In the genomic region with DNA sequence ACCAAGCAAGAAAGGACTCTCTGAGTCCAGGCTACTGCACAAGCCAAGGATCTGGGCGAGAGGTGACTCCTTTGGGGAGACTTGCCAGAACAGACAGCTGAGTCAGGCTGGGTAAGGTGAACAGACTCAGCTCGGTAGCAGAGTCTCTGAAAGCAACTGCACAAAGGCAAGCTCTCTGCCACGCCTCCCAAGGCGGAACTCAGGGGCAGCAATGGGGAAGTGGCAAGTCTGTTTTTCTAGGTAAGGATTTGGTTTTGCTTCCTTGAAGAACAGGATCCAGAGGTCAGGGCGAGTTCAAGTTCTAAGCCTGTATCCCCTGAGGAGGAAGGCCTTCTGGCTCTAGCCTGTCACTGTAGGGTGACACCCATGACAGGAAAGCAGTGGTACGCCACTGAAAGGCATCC, we compare ENCODE assay signal across 12 mouse cellular contexts. TPM values are rescaled to one million over a fixed set of nuclear protein-coding genes. Genes with fewer than 3 reads are reported as not detected.
DNase-seq lines count a peak whose midpoint lies in the region; ATAC-seq and TF ChIP-seq lines count a peak whose summit lies in the region.
"Had no signal": no experiment of that assay in that cellular context is flagged by ENCODE, and none has a peak within 500 bp of the region (broad histone marks: within the 10 kb centered on the region; RNA-seq: fewer than 3 reads in every experiment).

No protein-coding gene starts in this region.

- peaks cover 61% of the 10 kb centered on the region for H3K36me3 ChIP-seq in kidney, embryonic 15.5 days
- peaks cover 73% of the 10 kb centered on the region for H3K36me3 ChIP-seq in G1E (replicated peaks)

- peak; percentile 52 for DNase-seq in kidney, adult 18-20 months
- peak; percentile 45 for DNase-seq in G1E (ENCODE audit: low spot score)
- DNase-seq in layer of hippocampus, postnatal 14 days (ENCODE audit: low spot score in 2 of 2), result no peak

- H3K4me1 ChIP-seq in kidney, embryonic 15.5 days, result 0 out of 2 replicates have a peak, but pooled peaks cover 2% of the 10 kb centered on the region
- H3K4me1 ChIP-seq in G1E (ENCODE audit: insufficient read depth, low read depth, low read length), result peaks cover 28% of the 10 kb centered on the region
- H3K4me1 ChIP-seq: heart, embryonic 15.5 days; limb, embryonic 13.5 days; midbrain, embryonic 13.5 days had no signal

- H3K9ac ChIP-seq in kidney, embryonic 15.5 days, result no peak overlapping the region
- H3K9ac ChIP-seq: heart, embryonic 15.5 days; limb, embryonic 13.5 days; midbrain, embryonic 13.5 days had no signal

- no peak for TF ChIP-seq CTCF in G1E (IDR thresholded peaks at IDR 0.05; ENCODE audit: low read depth, low read length)

- no peak for ATAC-seq in kidney, embryonic 15.5 days (replicated peaks; ENCODE audit: low FRiP score)
- ATAC-seq in G1E (ENCODE audit: extremely low read depth, insufficient number of reproducible peaks, low FRiP score, poor library complexity, severe bottlenecking), result no peak; the same call in 1 of the 2 replicates
- ATAC-seq in granulocyte monocyte progenitor cell, adult 5-6 weeks (replicated peaks; ENCODE audit: poor library complexity, severe bottlenecking), result peak; percentile 86
- peak; percentile 70 for ATAC-seq in megakaryocyte progenitor cell, adult 5-6 weeks (replicated peaks; ENCODE audit: poor library complexity)
- no peak for ATAC-seq in frontal cortex, adult (ENCODE audit: low TSS enrichment)
- ATAC-seq in inflammation-experienced regulatory T-cells, adult 6 months, result no peak
- ATAC-seq: CD4-positive, CD25-positive, alpha-beta regulatory T cell, adult 4 months; midbrain, embryonic 13.5 days had no signal

- no peak overlapping the region for H3K27ac ChIP-seq in kidney, embryonic 15.5 days
- H3K27ac ChIP-seq: heart, embryonic 15.5 days; limb, embryonic 13.5 days; midbrain, embryonic 13.5 days had no signal

- H3K4me2 ChIP-seq in kidney, embryonic 15.5 days, result no peak overlapping the region
- H3K4me2 ChIP-seq: heart, embryonic 15.5 days; limb, embryonic 13.5 days; midbrain, embryonic 13.5 days had no signal

- H3K9me3 ChIP-seq in kidney, embryonic 15.5 days (replicated peaks), result no peaks in the 10 kb centered on the region
- H3K9me3 ChIP-seq in G1E (replicated peaks), result 0 out of 2 replicates have a peak, but pooled peaks cover 5% of the 10 kb centered on the region
- H3K9me3 ChIP-seq: heart, embryonic 15.5 days; limb, embryonic 13.5 days; midbrain, embryonic 13.5 days had no signal

- 83% methylated on average over 6 of the region's 6 CpGs for WGBS in kidney, embryonic 15.5 days

- no peaks in the 10 kb centered on the region for H3K27me3 ChIP-seq in kidney, embryonic 15.5 days
- no peaks in the 10 kb centered on the region for H3K27me3 ChIP-seq in G1E (ENCODE audit: insufficient read depth, low read length)
- H3K27me3 ChIP-seq: heart, embryonic 15.5 days; limb, embryonic 13.5 days; midbrain, embryonic 13.5 days had no signal

- no peak overlapping the region for H3K4me3 ChIP-seq in kidney, embryonic 15.5 days (replicated peaks)
- H3K4me3 ChIP-seq in G1E (ENCODE audit: low read depth, low read length), result peak overlapping the region; percentile 43; the same call in 1 of the 2 replicates
- H3K4me3 ChIP-seq: heart, embryonic 15.5 days; limb, embryonic 13.5 days; midbrain, embryonic 13.5 days had no signal

RNA-seq across cellular contexts. Expression of a gene that starts 9.1 kb away (rescaled TPM):
- polyA plus RNA-seq in kidney, embryonic 15.5 days (2015; fragmentation: Nextera tagmentation; extraction: Ambion mirVana), result 1,089 and 1,191 TPM in 2 replicates
- 353 and 374 TPM in 2 replicates for total RNA-seq in G1E (2014; fragmentation: Nextera tagmentation)
- total RNA-seq in G1E (2017), result 934 and 1,064 TPM in 2 replicates
- 478 and 515 TPM in 2 replicates for polyA plus RNA-seq in G1E (2012)
- total RNA-seq in granulocyte monocyte progenitor cell, adult 5-6 weeks (2014; fragmentation: Nextera tagmentation), result 854 and 878 TPM in 2 replicates
- 563 and 615 TPM in 2 replicates for total RNA-seq in granulocyte monocyte progenitor cell, adult 5-6 weeks (2017)
- total RNA-seq in megakaryocyte progenitor cell, adult 5-6 weeks (2015), result 599 and 622 TPM in 2 replicates
- 549 and 714 TPM in 2 replicates for total RNA-seq in megakaryocyte progenitor cell, adult 5-6 weeks (2017)
- polyA plus RNA-seq in inflammation-experienced regulatory T-cells, adult 6 months (2017; shearing (Covaris generic)), result 100 to 1,000 TPM; 284 to 445 (median 299) TPM
- 100 to 1,000 TPM; 973 to 982 TPM for total RNA-seq in layer of hippocampus, postnatal 14 days (2021)

RNA-seq across cellular contexts. Expression of a gene that starts 14.5 kb away (rescaled TPM):
- 74.6 and 75.3 TPM in 2 replicates for polyA plus RNA-seq in kidney, embryonic 15.5 days (2015; fragmentation: Nextera tagmentation; extraction: Ambion mirVana)
- 67.5 and 67.7 TPM in 2 replicates for total RNA-seq in G1E (2014; fragmentation: Nextera tagmentation)
- total RNA-seq in G1E (2017), result 60.7 and 67.3 TPM in 2 replicates
- polyA plus RNA-seq in G1E (2012), result 58.8 and 59.4 TPM in 2 replicates
- 67.4 and 72.3 TPM in 2 replicates for total RNA-seq in granulocyte monocyte progenitor cell, adult 5-6 weeks (2014; fragmentation: Nextera tagmentation)
- total RNA-seq in granulocyte monocyte progenitor cell, adult 5-6 weeks (2017), result 42.9 and 49.3 TPM in 2 replicates
- total RNA-seq in megakaryocyte progenitor cell, adult 5-6 weeks (2015), result 49.8 and 57.5 TPM in 2 replicates
- 47.1 and 51.8 TPM in 2 replicates for total RNA-seq in megakaryocyte progenitor cell, adult 5-6 weeks (2017)
- polyA plus RNA-seq in inflammation-experienced regulatory T-cells, adult 6 months (2017; shearing (Covaris generic)), result 10 to 100 TPM; 21.3 to 28.4 (median 27.4) TPM
- 10 to 100 TPM; 32.1 to 35.0 TPM for total RNA-seq in layer of hippocampus, postnatal 14 days (2021)

RNA-seq across cellular contexts. Expression of a gene that starts 20.4 kb away (rescaled TPM):
- polyA plus RNA-seq in kidney, embryonic 15.5 days (2015; fragmentation: Nextera tagmentation; extraction: Ambion mirVana), result 206 and 224 TPM in 2 replicates
- 46.4 and 50.2 TPM in 2 replicates for total RNA-seq in G1E (2014; fragmentation: Nextera tagmentation)
- total RNA-seq in G1E (2017), result 88.2 and 91.4 TPM in 2 replicates
- 153 and 175 TPM in 2 replicates for polyA plus RNA-seq in G1E (2012)
- total RNA-seq in granulocyte monocyte progenitor cell, adult 5-6 weeks (2014; fragmentation: Nextera tagmentation), result 61.0 and 61.2 TPM in 2 replicates
- total RNA-seq in granulocyte monocyte progenitor cell, adult 5-6 weeks (2017), result 63.0 and 69.0 TPM in 2 replicates
- 33.1 and 34.0 TPM in 2 replicates for total RNA-seq in megakaryocyte progenitor cell, adult 5-6 weeks (2015)
- total RNA-seq in megakaryocyte progenitor cell, adult 5-6 weeks (2017), result 60.8 and 69.5 TPM in 2 replicates
- polyA plus RNA-seq in inflammation-experienced regulatory T-cells, adult 6 months (2017; shearing (Covaris generic)), result 100 to 1,000 TPM; 164 to 183 (median 169) TPM
- 100 to 1,000 TPM; 278 to 289 TPM for total RNA-seq in layer of hippocampus, postnatal 14 days (2021)

RNA-seq across cellular contexts. Expression of a gene that starts 40.6 kb away (rescaled TPM):
- polyA plus RNA-seq in kidney, embryonic 15.5 days (2015; fragmentation: Nextera tagmentation; extraction: Ambion mirVana), result 15.9 and 16.0 TPM in 2 replicates
- 20.9 and 22.2 TPM in 2 replicates for total RNA-seq in G1E (2014; fragmentation: Nextera tagmentation)
- 20.8 and 22.5 TPM in 2 replicates for total RNA-seq in G1E (2017)
- 62.2 and 74.4 TPM in 2 replicates for polyA plus RNA-seq in G1E (2012)
- total RNA-seq in granulocyte monocyte progenitor cell, adult 5-6 weeks (2014; fragmentation: Nextera tagmentation), result 3.1 and 6.9 TPM in 2 replicates
- 3.4 and 5.2 TPM in 2 replicates for total RNA-seq in granulocyte monocyte progenitor cell, adult 5-6 weeks (2017)
- 0.99 and 1.2 TPM in 2 replicates for total RNA-seq in megakaryocyte progenitor cell, adult 5-6 weeks (2015)
- total RNA-seq in megakaryocyte progenitor cell, adult 5-6 weeks (2017), result 1.2 and 2.7 TPM in 2 replicates
- polyA plus RNA-seq in inflammation-experienced regulatory T-cells, adult 6 months (2017; shearing (Covaris generic)), result not detected
- total RNA-seq in layer of hippocampus, postnatal 14 days (2021), result 10 to 100 TPM; 20.2 to 23.2 TPM

Comparison
In these comparisons a context has a peak if more than half of its experiments do, and no peak if none do; other contexts are left out.
1. DNase-seq: peak in kidney, adult 18-20 months (single experiment) and G1E (single experiment); none in layer of hippocampus, postnatal 14 days (0 of 2).
2. ATAC-seq: peak in granulocyte monocyte progenitor cell, adult 5-6 weeks (single experiment) and megakaryocyte progenitor cell, adult 5-6 weeks (single experiment); none in kidney, embryonic 15.5 days (single experiment), G1E (single experiment), frontal cortex, adult (single experiment) and inflammation-experienced regulatory T-cells, adult 6 months (single experiment).